8 mouse cellular contexts compared by ENCODE assay signal in genomic region chr2:30717566-30718328, GRCm38 (mm10).
DNase-seq lines count a peak whose midpoint lies in the region; ATAC-seq and TF ChIP-seq lines count a peak whose summit lies in the region.

No protein-coding gene starts in this region.

- no peaks in the 10 kb centered on the region for H3K9me3 ChIP-seq in lung, embryonic 14.5 days (ENCODE audit: low read depth, low read length)
- H3K9me3 ChIP-seq in embryonic facial prominence, embryonic 14.5 days (ENCODE audit: control insufficient read depth, low read length), result no peaks in the 10 kb centered on the region
- no peaks in the 10 kb centered on the region for H3K9me3 ChIP-seq in hindbrain, embryonic 13.5 days
- no peaks in the 10 kb centered on the region for H3K9me3 ChIP-seq in liver, postnatal 0 days (ENCODE audit: low read length)

- H3K4me1 ChIP-seq in lung, embryonic 14.5 days (ENCODE audit: insufficient read depth), result peaks cover 68% of the 10 kb centered on the region
- H3K4me1 ChIP-seq in embryonic facial prominence, embryonic 14.5 days (ENCODE audit: control insufficient read depth, insufficient read depth, low read length), result peaks cover 78% of the 10 kb centered on the region
- H3K4me1 ChIP-seq in hindbrain, embryonic 13.5 days (replicated peaks), result peaks cover 76% of the 10 kb centered on the region
- peaks cover 31% of the 10 kb centered on the region for H3K4me1 ChIP-seq in liver, postnatal 0 days (ENCODE audit: insufficient read depth)

- H3K27me3 ChIP-seq in lung, embryonic 14.5 days (ENCODE audit: insufficient read depth, low read length), result no peaks in the 10 kb centered on the region
- no peaks in the 10 kb centered on the region for H3K27me3 ChIP-seq in embryonic facial prominence, embryonic 14.5 days (replicated peaks; ENCODE audit: control insufficient read depth, insufficient read depth, low read length)
- no peaks in the 10 kb centered on the region for H3K27me3 ChIP-seq in hindbrain, embryonic 13.5 days
- peaks cover 20% of the 10 kb centered on the region for H3K27me3 ChIP-seq in liver, postnatal 0 days (ENCODE audit: insufficient read depth, low read length)

- H3K9ac ChIP-seq in lung, embryonic 14.5 days, result peak overlapping the region; percentile 44
- peak overlapping the region; percentile 43 for H3K9ac ChIP-seq in embryonic facial prominence, embryonic 14.5 days (ENCODE audit: low read depth, low read length)
- H3K9ac ChIP-seq in hindbrain, embryonic 13.5 days, result peak overlapping the region; percentile 73
- H3K9ac ChIP-seq in liver, postnatal 0 days (replicated peaks), result peak overlapping the region; percentile 4; the same call in 1 of the 2 replicates

- TF ChIP-seq CTCF in lung, embryonic 14.5 days (IDR thresholded peaks at IDR 0.05; ENCODE audit: low read depth), result no peak
- 0 out of 2 replicates have a peak, but pooled peaks have one; percentile 2 for TF ChIP-seq CTCF in liver, postnatal 0 days (IDR thresholded peaks at IDR 0.05; ENCODE audit: low read depth)

- DNase-seq in lung, embryonic 14.5 days, result peak; percentile 34
- no peak for DNase-seq in lung, postnatal 25 days (ENCODE audit: low spot score)
- no peak for DNase-seq in embryonic facial prominence, embryonic 14.5 days (ENCODE audit: low spot score)
- no peak for DNase-seq in liver, postnatal 0 days
- peak; percentile 45 for DNase-seq in testis, postnatal 10 days (ENCODE audit: low spot score)
- DNase-seq in urinary bladder, postnatal 25 days (ENCODE audit: low spot score), result no peak
- no peak for DNase-seq in thymus, postnatal 0 days (ENCODE audit: low spot score)

- WGBS in lung, embryonic 14.5 days, result 12% methylated on average over 16 of the region's 16 CpGs
- WGBS in embryonic facial prominence, embryonic 14.5 days, result 7% methylated on average over 16 of the region's 16 CpGs
- 2% methylated on average over 16 of the region's 16 CpGs for WGBS in hindbrain, embryonic 13.5 days
- 20% methylated on average over 16 of the region's 16 CpGs for WGBS in liver, postnatal 0 days (ENCODE audit: insufficient replicate concordance)

- peak overlapping the region; percentile 38; the same call in 1 of the 2 replicates for H3K4me3 ChIP-seq in lung, embryonic 14.5 days (ENCODE audit: low read depth, low read length)
- H3K4me3 ChIP-seq in embryonic facial prominence, embryonic 14.5 days (ENCODE audit: low read depth, low read length), result no peak overlapping the region; the same call in 1 of the 2 replicates
- no peak overlapping the region for H3K4me3 ChIP-seq in hindbrain, embryonic 13.5 days
- peak overlapping the region; percentile 25; the same call in 1 of the 2 replicates for H3K4me3 ChIP-seq in liver, postnatal 0 days (ENCODE audit: low read depth, low read length)

- no peak for ATAC-seq in lung, embryonic 14.5 days (ENCODE audit: insufficient read depth)
- ATAC-seq in embryonic facial prominence, embryonic 14.5 days (ENCODE audit: low read depth), result no peak
- no peak for ATAC-seq in hindbrain, embryonic 13.5 days (ENCODE audit: low FRiP score)
- peak; percentile 12; the same call in 1 of the 2 replicates for ATAC-seq in liver, postnatal 0 days

- H3K4me2 ChIP-seq in lung, embryonic 14.5 days, result peak overlapping the region; percentile 86
- H3K4me2 ChIP-seq in embryonic facial prominence, embryonic 14.5 days (ENCODE audit: low read depth, low read length), result peak overlapping the region; percentile 75
- H3K4me2 ChIP-seq in hindbrain, embryonic 13.5 days, result peak overlapping the region; percentile 59
- peak overlapping the region; percentile 74 for H3K4me2 ChIP-seq in liver, postnatal 0 days (ENCODE audit: low read depth, low read length)

- no peak for TF ChIP-seq EP300 in liver, postnatal 0 days (IDR thresholded peaks at IDR 0.05; ENCODE audit: low read depth)

- H3K27ac ChIP-seq in lung, embryonic 14.5 days (ENCODE audit: low read depth), result peak overlapping the region; percentile 100
- H3K27ac ChIP-seq in embryonic facial prominence, embryonic 14.5 days (replicated peaks; ENCODE audit: low read depth, low read length), result peak overlapping the region; percentile 99
- H3K27ac ChIP-seq in hindbrain, embryonic 13.5 days, result peak overlapping the region; percentile 100
- peak overlapping the region; percentile 64 for H3K27ac ChIP-seq in liver, postnatal 0 days (ENCODE audit: low read depth)

- H3K36me3 ChIP-seq in lung, embryonic 14.5 days (ENCODE audit: insufficient read depth), result no peaks in the 10 kb centered on the region
- no peaks in the 10 kb centered on the region for H3K36me3 ChIP-seq in embryonic facial prominence, embryonic 14.5 days (ENCODE audit: control insufficient read depth, insufficient read depth, low read length)
- H3K36me3 ChIP-seq in hindbrain, embryonic 13.5 days, result no peaks in the 10 kb centered on the region
- no peaks in the 10 kb centered on the region for H3K36me3 ChIP-seq in liver, postnatal 0 days (replicated peaks; ENCODE audit: insufficient read depth, low read length)

Comparison
In these comparisons a context has a peak if more than half of its experiments do, and no peak if none do; other contexts are left out.
1. DNase-seq: peak in lung, embryonic 14.5 days (single experiment) and testis, postnatal 10 days (single experiment); none in lung, postnatal 25 days (single experiment), embryonic facial prominence, embryonic 14.5 days (single experiment), liver, postnatal 0 days (single experiment), urinary bladder, postnatal 25 days (single experiment) and thymus, postnatal 0 days (single experiment).
2. H3K4me3 ChIP-seq: peak in lung, embryonic 14.5 days (single experiment) and liver, postnatal 0 days (single experiment); none in embryonic facial prominence, embryonic 14.5 days (single experiment) and hindbrain, embryonic 13.5 days (single experiment).
3. H3K9ac ChIP-seq: peak in every context shown above with its lines; median percentile 73 in hindbrain, embryonic 13.5 days; 44 in lung, embryonic 14.5 days; 43 in embryonic facial prominence, embryonic 14.5 days; 4 in liver, postnatal 0 days.
4. Peak in every context shown above with its lines, with median percentiles within 50 percentile points of each other: H3K27ac ChIP-seq and H3K4me2 ChIP-seq.